Mouse (Mus musculus) limb, embryonic 11.5 days (tissue): Measurements from ENCODE around the gene Dpf1. TPM values are rescaled to one million over a fixed set of nuclear protein-coding genes. Genes with fewer than 3 reads are reported as not detected.

Source experiments
- ATAC-seq: fragments of 200-750 bp; cut with Nextera tagmentation; 2 replicates; pipeline ENCODE4 v1.8.0; 2017; ENCODE audit warnings: low read depth; ENCODE audit not compliant: insufficient number of reproducible peaks, low FRiP score, low TSS enrichment
- DNase-seq: peaks from one replicate; pipeline ENCODE4 v3.0.0-alpha.2; 2015; ENCODE audit warnings: low spot score
- H3K27ac ChIP-seq: fragments of 300-500 bp; sonication (generic); replicated peaks from 2 replicates; pipeline ENCODE4 v1.5.1; 2014; ENCODE audit warnings: low read depth, mild to moderate bottlenecking, low read length
- H3K27me3 ChIP-seq: fragments of 300-500 bp; sonication (generic); 2 replicates; pipeline ENCODE4 v1.6.1; 2014; ENCODE audit warnings: mild to moderate bottlenecking, low read length, mixed read lengths; ENCODE audit not compliant: control insufficient read depth, insufficient read depth
- H3K36me3 ChIP-seq: fragments of 300-500 bp; sonication (generic); 2 replicates; pipeline ENCODE4 v1.6.1; 2014; ENCODE audit warnings: mild to moderate bottlenecking, low read length, moderate library complexity, mixed read lengths; ENCODE audit not compliant: control insufficient read depth, insufficient read depth
- H3K4me1 ChIP-seq: fragments of 300-500 bp; sonication (generic); 2 replicates; pipeline ENCODE4 v1.6.1; 2014; ENCODE audit warnings: low read length, mixed read lengths; ENCODE audit not compliant: control insufficient read depth, insufficient read depth
- H3K4me2 ChIP-seq: fragments of 300-500 bp; sonication (generic); 2 replicates; pipeline ENCODE4 v1.6.1; 2014; ENCODE audit warnings: low read depth, mild to moderate bottlenecking, moderate library complexity; ENCODE audit not compliant: severe bottlenecking
- H3K4me3 ChIP-seq: fragments of 300-500 bp; sonication (generic); 2 replicates; pipeline ENCODE4 v1.5.1; 2014; ENCODE audit warnings: low read depth, low read length
- H3K9ac ChIP-seq: fragments of 300-500 bp; sonication (generic); 2 replicates; pipeline ENCODE4 v1.6.1; 2014; ENCODE audit warnings: mild to moderate bottlenecking, low read length
- H3K9me3 ChIP-seq: fragments of 300-500 bp; sonication (generic); 2 replicates; pipeline ENCODE4 v1.6.1; 2016; ENCODE audit warnings: low read length; ENCODE audit not compliant: control insufficient read depth
- WGBS: fragments of 180-500 bp; shearing (Covaris S2); extraction: QIAGEN DNeasy Blood & Tissue Kit; methylation state at CpG from one replicate; pipeline ENCODE4 v1.1.7; 2014; 5-methylcytosine and 5-hydroxymethylcytosine counted together
- polyA plus RNA-seq: library from polyadenylated mRNA; unstranded; fragments of >200 nt; fragmentation: Nextera tagmentation; extraction: Ambion mirVana; gene quantifications from 2 replicates; pipeline ENCODE4 v1.2.1, GENCODE M21; 2014

Dpf1 gene
- polyA plus RNA-seq, 1 experiment from 2014 or later = 35.2 TPM

GRCm38 (mm10) chr7:29302641-29303040, 1.1 kb upstream of the Dpf1 start:
- ATAC-seq (no peak), DNase-seq (no peak)
- H3K27me3 ChIP-seq = no peaks in the 10 kb centered on the region
- no peaks in the 10 kb centered on the region for H3K9me3 ChIP-seq
- 67% methylated on average over 7 of the region's 7 CpGs for WGBS
- H3K36me3 ChIP-seq = no peaks in the 10 kb centered on the region; the same call in 1 of the 2 replicates
- H3K4me1 ChIP-seq = peaks cover 16% of the 10 kb centered on the region
- no peak overlapping the region for H3K4me3 ChIP-seq
- H3K4me2 ChIP-seq = no peak overlapping the region
- no peak overlapping the region for H3K27ac ChIP-seq
- no peak overlapping the region for H3K9ac ChIP-seq

- Histone ChIP-seq H3K27me3 (no peaks in the 10 kb centered on the region), H3K27ac (0 out of 2 replicates have a peak overlapping the region, but pooled peaks have one; percentile 5), H3K36me3 (no peaks in the 10 kb centered on the region; the same call in 1 of the 2 replicates), H3K4me3 (peak overlapping the region; percentile 60), H3K4me2 (peak overlapping the region; percentile 96), H3K9ac (peak overlapping the region; percentile 74), H3K4me1 (peaks cover 30% of the 10 kb centered on the region), H3K9me3 (no peaks in the 10 kb centered on the region)
- no peak for ATAC-seq
- WGBS = under 1% methylated on average over 48 of the region's 48 CpGs
- no peak for DNase-seq
Measured at GRCm38 (mm10) chr7:29304463-29305262, 912 bp downstream of the Dpf1 start.

- no peaks in the 10 kb centered on the region; the same call in 1 of the 2 replicates for H3K36me3 ChIP-seq
- H3K4me2 ChIP-seq = peak overlapping the region; percentile 96
- H3K4me1 ChIP-seq = peaks cover 31% of the 10 kb centered on the region
- H3K27me3 ChIP-seq = no peaks in the 10 kb centered on the region
- peak overlapping the region; percentile 74 for H3K9ac ChIP-seq
- ATAC-seq = no peak
- no peak for DNase-seq
- H3K4me3 ChIP-seq = peak overlapping the region; percentile 60
- H3K9me3 ChIP-seq = no peaks in the 10 kb centered on the region
- H3K27ac ChIP-seq = no peak overlapping the region
- WGBS = 21% methylated on average over 9 of the region's 9 CpGs
Measured at GRCm38 (mm10) chr7:29305263-29305988, 1.7 kb downstream of the Dpf1 start.

GRCm38 (mm10) chr7:29306108-29306507, 2.4 kb downstream of the Dpf1 start:
- DNase-seq (no peak), ATAC-seq (no peak)
- H3K4me3 ChIP-seq = no peak overlapping the region
- no peaks in the 10 kb centered on the region; the same call in none of the 2 replicates for H3K36me3 ChIP-seq
- no peak overlapping the region for H3K4me2 ChIP-seq
- no peaks in the 10 kb centered on the region for H3K27me3 ChIP-seq
- no peak overlapping the region for H3K27ac ChIP-seq
- 40% methylated on average over 7 of the region's 7 CpGs for WGBS
- H3K4me1 ChIP-seq = peaks cover 31% of the 10 kb centered on the region
- H3K9ac ChIP-seq = no peak overlapping the region
- no peaks in the 10 kb centered on the region for H3K9me3 ChIP-seq

- no peak overlapping the region for H3K9ac ChIP-seq
- ATAC-seq (no peak), DNase-seq (peak; percentile 63)
- H3K36me3 ChIP-seq = no peaks in the 10 kb centered on the region; the same call in none of the 2 replicates
- no peak overlapping the region for H3K4me3 ChIP-seq
- no peaks in the 10 kb centered on the region for H3K27me3 ChIP-seq
- no peaks in the 10 kb centered on the region for H3K9me3 ChIP-seq
- WGBS = 30% methylated on average over 7 of the region's 7 CpGs
- H3K27ac ChIP-seq = no peak overlapping the region
- no peak overlapping the region for H3K4me2 ChIP-seq
- H3K4me1 ChIP-seq = peaks cover 31% of the 10 kb centered on the region
Measured at GRCm38 (mm10) chr7:29306619-29307018, 2.9 kb downstream of the Dpf1 start.

GRCm38 (mm10) chr7:29307350-29308104, 3.8 kb downstream of the Dpf1 start:
- peak; percentile 80 for ATAC-seq
- H3K9ac ChIP-seq = peak overlapping the region; percentile 53
- no peaks in the 10 kb centered on the region for H3K9me3 ChIP-seq
- no peaks in the 10 kb centered on the region; the same call in none of the 2 replicates for H3K36me3 ChIP-seq
- peak overlapping the region; percentile 76 for H3K4me2 ChIP-seq
- peaks cover 31% of the 10 kb centered on the region for H3K4me1 ChIP-seq
- no peaks in the 10 kb centered on the region for H3K27me3 ChIP-seq
- H3K27ac ChIP-seq = no peak overlapping the region
- peak; percentile 91 for DNase-seq
- WGBS = 2% methylated on average over 41 of the region's 42 CpGs
- peak overlapping the region; percentile 69 for H3K4me3 ChIP-seq

GRCm38 (mm10) chr7:29309221-29309721, 5.5 kb downstream of the Dpf1 start:
- Histone ChIP-seq H3K4me3 (peak overlapping the region; percentile 69), H3K36me3 (no peaks in the 10 kb centered on the region; the same call in 1 of the 2 replicates), H3K27me3 (no peaks in the 10 kb centered on the region), H3K4me1 (peaks cover 46% of the 10 kb centered on the region), H3K27ac (peak overlapping the region; percentile 56; the same call in 1 of the 2 replicates), H3K9me3 (no peaks in the 10 kb centered on the region), H3K4me2 (peak overlapping the region; percentile 76), H3K9ac (peak overlapping the region; percentile 74)
- no peak for ATAC-seq
- peak; percentile 61 for DNase-seq
- WGBS = under 1% methylated on average over 35 of the region's 36 CpGs

GRCm38 (mm10) chr7:29309749-29310148, 6.0 kb downstream of the Dpf1 start:
- H3K4me2 ChIP-seq = peak overlapping the region; percentile 76
- no peak for ATAC-seq
- WGBS = 3% methylated on average over 5 of the region's 5 CpGs
- no peak for DNase-seq
- no peaks in the 10 kb centered on the region; the same call in 1 of the 2 replicates for H3K36me3 ChIP-seq
- no peak overlapping the region; the same call in 1 of the 2 replicates for H3K27ac ChIP-seq
- H3K27me3 ChIP-seq = no peaks in the 10 kb centered on the region
- H3K4me3 ChIP-seq = peak overlapping the region; percentile 69
- H3K9me3 ChIP-seq = no peaks in the 10 kb centered on the region
- peak overlapping the region; percentile 74 for H3K9ac ChIP-seq
- H3K4me1 ChIP-seq = peaks cover 45% of the 10 kb centered on the region
